Mouse (Mus musculus) liver, embryonic 16.5 days (tissue): ENCODE data around the gene Lactb. TPM values are rescaled to one million over a fixed set of nuclear protein-coding genes. Genes with fewer than 3 reads are reported as not detected.
A peak's percentile ranks its signal among the peaks of the same experiment; 100 is the strongest.
"Not testable (repeated sequence)": the region's sequence is repeated elsewhere in the genome, so short reads cannot be mapped to it uniquely, and the experiment has no call there.

Experiments used
- ATAC-seq: fragments of 200-750 bp; cut with Nextera tagmentation; 2 replicates; pipeline ENCODE4 v1.8.0; 2017; ENCODE audit warnings: low read depth, mild to moderate bottlenecking, moderate number of reproducible peaks, moderate library complexity
- H3K27ac ChIP-seq: fragments of 300-500 bp; sonication (generic); 2 replicates; pipeline ENCODE4 v1.5.1; 2014; ENCODE audit warnings: mild to moderate bottlenecking, low read length
- H3K27me3 ChIP-seq: fragments of 300-500 bp; sonication (generic); 2 replicates; pipeline ENCODE4 v1.6.1; 2014; ENCODE audit warnings: low read depth, low read length, mixed read lengths; ENCODE audit not compliant: control insufficient read depth, insufficient read depth
- H3K36me3 ChIP-seq: fragments of 300-500 bp; sonication (generic); 2 replicates; pipeline ENCODE4 v1.6.1; 2014; ENCODE audit warnings: mild to moderate bottlenecking; ENCODE audit not compliant: control insufficient read depth, insufficient read depth
- H3K4me1 ChIP-seq: fragments of 300-500 bp; sonication (generic); 2 replicates; pipeline ENCODE4 v1.6.1; 2014; ENCODE audit warnings: low read depth, low read length, mixed read lengths; ENCODE audit not compliant: control insufficient read depth
- H3K4me2 ChIP-seq: fragments of 300-500 bp; sonication (generic); 2 replicates; pipeline ENCODE4 v1.6.1; 2014; ENCODE audit warnings: low read depth, low read length, mixed read lengths
- H3K4me3 ChIP-seq: fragments of 300-500 bp; sonication (generic); 2 replicates; pipeline ENCODE4 v1.5.1; 2014; ENCODE audit warnings: low read depth, mild to moderate bottlenecking, low read length
- H3K9ac ChIP-seq: fragments of 300-500 bp; sonication (generic); 2 replicates; pipeline ENCODE4 v1.6.1; 2014; ENCODE audit warnings: low read depth, low read length
- H3K9me3 ChIP-seq: fragments of 300-500 bp; sonication (generic); replicated peaks from 2 replicates; pipeline ENCODE4 v1.6.1; 2016; ENCODE audit warnings: low read length; ENCODE audit not compliant: control insufficient read depth
- WGBS: fragments of 180-500 bp; shearing (Covaris S2); extraction: QIAGEN DNeasy Blood & Tissue Kit; methylation state at CpG from one replicate; pipeline ENCODE4 v1.1.7; 2014; ENCODE audit not compliant: insufficient replicate concordance; 5-methylcytosine and 5-hydroxymethylcytosine counted together
- polyA plus RNA-seq: library from polyadenylated mRNA; unstranded; fragments of >200 nt; fragmentation: Nextera tagmentation; extraction: Ambion mirVana; gene quantifications from 2 replicates; pipeline ENCODE4 v1.2.1, GENCODE M21; 2015

The Lactb gene
- polyA plus RNA-seq, 1 experiment from 2014 or later, result 4.4 TPM

- peak; percentile 30 for ATAC-seq
- peak overlapping the region; percentile 58 for H3K4me2 ChIP-seq
Measured at GRCm38 (mm10) chr9:66913254-66913934, 61.9 kb downstream of the Lactb start.

GRCm38 (mm10) chr9:66912304-66912703 is 63.0 kb downstream of the Lactb start:
- Histone ChIP-seq H3K9me3 (no peaks in the 10 kb centered on the region), H3K9ac (peak overlapping the region; percentile 36), H3K27ac (peak overlapping the region; percentile 68), H3K4me2 (peak overlapping the region; percentile 58), H3K36me3 (peaks cover 3% of the 10 kb centered on the region; the same call in 1 of the 2 replicates), H3K4me3 (peak overlapping the region; percentile 48), H3K27me3 (no peaks in the 10 kb centered on the region), H3K4me1 (peaks cover 81% of the 10 kb centered on the region)
- no peak for ATAC-seq

More at GRCm38 (mm10) chr9:66913254-66913934, 61.9 kb downstream of the Lactb start:
- Histone ChIP-seq H3K4me3 (peak overlapping the region; percentile 48), H3K4me1 (peaks cover 80% of the 10 kb centered on the region), H3K27ac (peak overlapping the region; percentile 83), H3K9ac (peak overlapping the region; percentile 4; the same call in 1 of the 2 replicates)
- H3K9me3 ChIP-seq, H3K27me3 ChIP-seq, H3K36me3 ChIP-seq: not testable (repeated sequence)
- WGBS, result 29% methylated on average over 5 of the region's 5 CpGs

GRCm38 (mm10) chr9:66910677-66911076 is 64.6 kb downstream of the Lactb start:
- ATAC-seq, result no peak
- Histone ChIP-seq H3K4me3 (no peak overlapping the region), H3K36me3 (peaks cover 3% of the 10 kb centered on the region; the same call in 1 of the 2 replicates), H3K9ac (no peak overlapping the region), H3K27ac (0 out of 2 replicates have a peak overlapping the region, but pooled peaks have one; percentile 21), H3K4me2 (no peak overlapping the region), H3K4me1 (peaks cover 72% of the 10 kb centered on the region), H3K9me3 (no peaks in the 10 kb centered on the region), H3K27me3 (no peaks in the 10 kb centered on the region)
- 43% methylated on average over 5 of the region's 5 CpGs for WGBS

GRCm38 (mm10) chr9:66909922-66910321 is 65.4 kb downstream of the Lactb start:
- peaks cover 65% of the 10 kb centered on the region for H3K4me1 ChIP-seq
- H3K36me3 ChIP-seq, result peaks cover 3% of the 10 kb centered on the region; the same call in 1 of the 2 replicates
- H3K27me3 ChIP-seq, result no peaks in the 10 kb centered on the region
- H3K4me3 ChIP-seq, result no peak overlapping the region
- no peak for ATAC-seq
- H3K9me3 ChIP-seq, result no peaks in the 10 kb centered on the region
- 0 out of 2 replicates have a peak overlapping the region, but pooled peaks have one; percentile 9 for H3K4me2 ChIP-seq
- no peak overlapping the region for H3K27ac ChIP-seq
- 38% methylated on average over 7 of the region's 7 CpGs for WGBS
- H3K9ac ChIP-seq, result no peak overlapping the region

- no peak overlapping the region; the same call in 1 of the 2 replicates for H3K4me2 ChIP-seq
- H3K9ac ChIP-seq, result no peak overlapping the region
- H3K4me1 ChIP-seq, result peaks cover 48% of the 10 kb centered on the region
- peaks cover 3% of the 10 kb centered on the region; the same call in 1 of the 2 replicates for H3K36me3 ChIP-seq
- no peak overlapping the region; the same call in 1 of the 2 replicates for H3K27ac ChIP-seq
- H3K9me3 ChIP-seq, result no peaks in the 10 kb centered on the region
- H3K4me3 ChIP-seq, result no peak overlapping the region
- ATAC-seq, result no peak
- no peaks in the 10 kb centered on the region for H3K27me3 ChIP-seq
- WGBS, result 65% methylated on average over 5 of the region's 5 CpGs
Measured at GRCm38 (mm10) chr9:66907746-66908397, 67.4 kb downstream of the Lactb start.

GRCm38 (mm10) chr9:66907126-66907525 is 68.2 kb downstream of the Lactb start:
- Histone ChIP-seq H3K4me3 (no peak overlapping the region), H3K9ac (no peak overlapping the region), H3K9me3 (no peaks in the 10 kb centered on the region), H3K27me3 (no peaks in the 10 kb centered on the region), H3K4me2 (no peak overlapping the region), H3K4me1 (peaks cover 40% of the 10 kb centered on the region), H3K36me3 (no peaks in the 10 kb centered on the region; the same call in 1 of the 2 replicates), H3K27ac (no peak overlapping the region)
- WGBS, result 86% methylated on average over 8 of the region's 8 CpGs
- no peak for ATAC-seq

GRCm38 (mm10) chr9:66905990-66906389 is 69.3 kb downstream of the Lactb start:
- WGBS, result 83% methylated on average over 9 of the region's 9 CpGs
- Histone ChIP-seq H3K4me1 (peaks cover 31% of the 10 kb centered on the region), H3K4me3 (no peak overlapping the region), H3K4me2 (no peak overlapping the region), H3K9ac (no peak overlapping the region), H3K27ac (no peak overlapping the region), H3K27me3 (no peaks in the 10 kb centered on the region), H3K36me3 (no peaks in the 10 kb centered on the region; the same call in 1 of the 2 replicates), H3K9me3 (no peaks in the 10 kb centered on the region)
- ATAC-seq, result no peak
